Mouse (Mus musculus): ENCODE measurements around the gene Nedd4. TPM values are rescaled to one million over a fixed set of nuclear protein-coding genes. Genes with fewer than 3 reads are reported as not detected.
"Not testable (repeated sequence)": the region's sequence is repeated elsewhere in the genome, so short reads cannot be mapped to it uniquely, and the experiment has no call there.

Nedd4 gene
- polyA plus RNA-seq, 1 experiment from 2014 or later: 815 TPM

- H3K9me3 ChIP-seq (ENCODE audit: control insufficient read depth, low read length): no peaks in the 10 kb centered on the region
- ATAC-seq (ENCODE audit: insufficient number of reproducible peaks, low FRiP score, low TSS enrichment, low read depth): no peak
- H3K4me3 ChIP-seq (ENCODE audit: low read depth, low read length): no peak overlapping the region
- peaks cover 4% of the 10 kb centered on the region; the same call in 1 of the 2 replicates for H3K4me1 ChIP-seq (ENCODE audit: control insufficient read depth, insufficient read depth, low read length)
- H3K27ac ChIP-seq (replicated peaks; ENCODE audit: low read depth, low read length): no peak overlapping the region
- H3K27me3 ChIP-seq (ENCODE audit: control insufficient read depth, insufficient read depth, low read length): no peaks in the 10 kb centered on the region
- H3K36me3 ChIP-seq (ENCODE audit: control insufficient read depth, insufficient read depth, low read length): no peaks in the 10 kb centered on the region
- no peak overlapping the region for H3K4me2 ChIP-seq (ENCODE audit: low read depth, severe bottlenecking)
- H3K9ac ChIP-seq (ENCODE audit: low read length): no peak overlapping the region
- peak; percentile 24 for DNase-seq (ENCODE audit: low spot score)
Measured at GRCm38 (mm10) chr9:72635134-72635533, 27.0 kb upstream of the Nedd4 start.

DNA sequence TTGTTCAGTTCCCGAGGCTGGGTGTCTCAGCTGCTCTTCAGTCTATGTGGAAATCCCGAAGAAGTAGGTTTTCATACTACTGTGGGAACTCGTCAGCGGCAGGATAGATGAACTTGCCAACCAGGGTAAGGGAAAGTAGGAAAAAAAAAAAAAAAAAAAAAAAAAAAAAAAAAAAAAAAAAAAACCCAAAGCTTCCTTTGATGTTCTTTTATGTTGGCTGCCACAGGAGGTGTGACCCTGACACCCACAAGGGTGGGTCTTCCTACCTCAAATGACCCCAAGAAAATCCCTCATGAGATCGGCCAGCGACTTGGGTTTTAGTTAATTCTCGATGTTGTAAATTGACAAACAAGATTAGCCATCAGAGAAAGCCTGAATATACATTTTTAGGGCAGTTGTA lies 25.6 kb upstream of the Nedd4 start:
- peaks cover 17% of the 10 kb centered on the region for H3K4me1 ChIP-seq (ENCODE audit: control insufficient read depth, insufficient read depth, low read length)
- no peak overlapping the region for H3K9ac ChIP-seq (ENCODE audit: low read length)
- H3K36me3 ChIP-seq (ENCODE audit: control insufficient read depth, insufficient read depth, low read length): no peaks in the 10 kb centered on the region
- no peak for ATAC-seq (ENCODE audit: insufficient number of reproducible peaks, low FRiP score, low TSS enrichment, low read depth)
- H3K4me3 ChIP-seq (ENCODE audit: low read depth, low read length): no peak overlapping the region
- no peak overlapping the region for H3K27ac ChIP-seq (replicated peaks; ENCODE audit: low read depth, low read length)
- WGBS: 82% methylated on average over 7 of the region's 7 CpGs
- no peaks in the 10 kb centered on the region for H3K27me3 ChIP-seq (ENCODE audit: control insufficient read depth, insufficient read depth, low read length)
- H3K4me2 ChIP-seq (ENCODE audit: low read depth, severe bottlenecking): no peak overlapping the region
- H3K9me3 ChIP-seq (ENCODE audit: control insufficient read depth, low read length): no peaks in the 10 kb centered on the region
- peak; percentile 19 for DNase-seq (ENCODE audit: low spot score)

GRCm38 (mm10) chr9:72637243-72637642 lies 24.9 kb upstream of the Nedd4 start:
- Histone ChIP-seq H3K4me3 (ENCODE audit: low read depth, low read length) (no peak overlapping the region), H3K9ac (ENCODE audit: low read length) (no peak overlapping the region), H3K4me2 (ENCODE audit: low read depth, severe bottlenecking) (no peak overlapping the region), H3K27ac (replicated peaks; ENCODE audit: low read depth, low read length) (no peak overlapping the region), H3K36me3 (ENCODE audit: control insufficient read depth, insufficient read depth, low read length) (no peaks in the 10 kb centered on the region), H3K27me3 (ENCODE audit: control insufficient read depth, insufficient read depth, low read length) (no peaks in the 10 kb centered on the region), H3K4me1 (ENCODE audit: control insufficient read depth, insufficient read depth, low read length) (peaks cover 17% of the 10 kb centered on the region), H3K9me3 (ENCODE audit: control insufficient read depth, low read length) (no peaks in the 10 kb centered on the region)
- DNase-seq (ENCODE audit: low spot score) (peak; percentile 19), ATAC-seq (ENCODE audit: insufficient number of reproducible peaks, low FRiP score, low TSS enrichment, low read depth) (no peak)
- 86% methylated on average over 8 of the region's 8 CpGs for WGBS

DNA sequence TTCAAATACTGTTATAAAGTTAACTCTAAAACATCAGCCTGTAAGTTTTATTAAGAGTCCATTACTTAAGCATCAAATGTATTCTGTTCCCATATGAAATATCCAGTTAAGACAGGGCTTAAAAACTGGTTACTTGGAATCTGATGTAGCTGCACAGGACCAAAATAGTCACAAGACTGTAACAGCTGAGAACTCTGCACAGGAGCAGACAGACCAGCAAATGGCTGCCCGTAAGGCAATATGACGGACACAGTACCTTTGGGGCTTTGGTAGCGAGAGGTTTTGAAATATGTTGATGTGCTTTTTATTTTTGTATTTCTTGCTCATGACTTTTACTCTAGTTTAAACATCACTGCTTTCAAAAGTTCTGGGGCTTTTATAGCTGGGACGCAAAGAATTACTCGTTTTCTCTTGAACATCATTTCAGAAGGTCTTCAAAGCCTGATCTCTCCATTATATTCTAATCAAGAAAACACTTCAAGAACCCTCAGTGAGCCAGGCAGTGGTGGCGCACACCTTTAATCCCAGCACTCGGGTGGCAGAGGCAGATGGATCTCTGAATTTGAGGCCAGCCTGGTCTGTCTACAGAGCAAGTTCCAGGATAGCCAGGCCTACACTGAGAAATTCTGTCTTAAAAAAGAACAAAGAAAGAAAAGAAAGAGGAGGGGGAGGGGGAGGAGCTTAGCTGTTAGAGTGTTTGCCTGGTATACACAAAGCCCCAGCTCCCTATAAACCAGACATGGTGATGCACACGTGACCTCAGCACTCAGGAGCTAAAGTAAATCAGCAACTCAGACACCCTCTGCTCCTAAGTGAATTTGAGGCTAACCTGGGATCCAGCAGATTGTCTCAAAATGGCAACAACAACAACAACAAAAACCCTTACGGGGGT lies 22.9 kb upstream of the Nedd4 start:
- Histone ChIP-seq H3K9me3 (ENCODE audit: control insufficient read depth, low read length) (no peaks in the 10 kb centered on the region), H3K36me3 (ENCODE audit: control insufficient read depth, insufficient read depth, low read length) (no peaks in the 10 kb centered on the region), H3K4me1 (ENCODE audit: control insufficient read depth, insufficient read depth, low read length) (peaks cover 17% of the 10 kb centered on the region), H3K4me3 (ENCODE audit: low read depth, low read length) (peak overlapping the region; percentile 26), H3K4me2 (ENCODE audit: low read depth, severe bottlenecking) (peak overlapping the region; percentile 55), H3K27me3 (ENCODE audit: control insufficient read depth, insufficient read depth, low read length) (no peaks in the 10 kb centered on the region), H3K9ac (ENCODE audit: low read length) (peak overlapping the region; percentile 78), H3K27ac (replicated peaks; ENCODE audit: low read depth, low read length) (peak overlapping the region; percentile 100)
- peak; percentile 75 for DNase-seq (ENCODE audit: low spot score)
- ATAC-seq (ENCODE audit: insufficient number of reproducible peaks, low FRiP score, low TSS enrichment, low read depth): peak; percentile 84
- 47% methylated on average over 9 of the region's 9 CpGs for WGBS

- peak; percentile 97 for ATAC-seq (ENCODE audit: insufficient number of reproducible peaks, low FRiP score, low TSS enrichment, low read depth)
- Histone ChIP-seq H3K4me1 (ENCODE audit: control insufficient read depth, insufficient read depth, low read length) (peaks cover 17% of the 10 kb centered on the region), H3K36me3 (ENCODE audit: control insufficient read depth, insufficient read depth, low read length) (no peaks in the 10 kb centered on the region), H3K4me2 (ENCODE audit: low read depth, severe bottlenecking) (peak overlapping the region; percentile 55), H3K9ac (ENCODE audit: low read length) (peak overlapping the region; percentile 78), H3K27me3 (ENCODE audit: control insufficient read depth, insufficient read depth, low read length) (no peaks in the 10 kb centered on the region), H3K4me3 (ENCODE audit: low read depth, low read length) (peak overlapping the region; percentile 26), H3K27ac (replicated peaks; ENCODE audit: low read depth, low read length) (peak overlapping the region; percentile 100), H3K9me3 (ENCODE audit: control insufficient read depth, low read length) (no peaks in the 10 kb centered on the region)
- under 1% methylated on average over 27 of the region's 27 CpGs for WGBS
- DNase-seq (ENCODE audit: low spot score): peak; percentile 91
Measured at GRCm38 (mm10) chr9:72639843-72640621, 22.1 kb upstream of the Nedd4 start.

GRCm38 (mm10) chr9:72640642-72641041 lies 21.5 kb upstream of the Nedd4 start:
- 35% methylated on average over 7 of the region's 7 CpGs for WGBS
- DNase-seq (ENCODE audit: low spot score): no peak
- peak overlapping the region; percentile 78 for H3K9ac ChIP-seq (ENCODE audit: low read length)
- no peak overlapping the region for H3K4me3 ChIP-seq (ENCODE audit: low read depth, low read length)
- H3K4me1 ChIP-seq (ENCODE audit: control insufficient read depth, insufficient read depth, low read length): peaks cover 17% of the 10 kb centered on the region
- no peaks in the 10 kb centered on the region for H3K36me3 ChIP-seq (ENCODE audit: control insufficient read depth, insufficient read depth, low read length)
- no peak for ATAC-seq (ENCODE audit: insufficient number of reproducible peaks, low FRiP score, low TSS enrichment, low read depth)
- H3K27ac ChIP-seq (replicated peaks; ENCODE audit: low read depth, low read length): peak overlapping the region; percentile 100
- no peaks in the 10 kb centered on the region for H3K9me3 ChIP-seq (ENCODE audit: control insufficient read depth, low read length)
- peak overlapping the region; percentile 55; the same call in 1 of the 2 replicates for H3K4me2 ChIP-seq (ENCODE audit: low read depth, severe bottlenecking)
- no peaks in the 10 kb centered on the region for H3K27me3 ChIP-seq (ENCODE audit: control insufficient read depth, insufficient read depth, low read length)

GRCm38 (mm10) chr9:72641093-72641680 lies 21.0 kb upstream of the Nedd4 start:
- Histone ChIP-seq H3K9me3 (ENCODE audit: control insufficient read depth, low read length) (no peaks in the 10 kb centered on the region), H3K27me3 (ENCODE audit: control insufficient read depth, insufficient read depth, low read length) (no peaks in the 10 kb centered on the region), H3K36me3 (ENCODE audit: control insufficient read depth, insufficient read depth, low read length) (no peaks in the 10 kb centered on the region), H3K4me2 (ENCODE audit: low read depth, severe bottlenecking) (peak overlapping the region; percentile 55; the same call in 1 of the 2 replicates), H3K4me1 (ENCODE audit: control insufficient read depth, insufficient read depth, low read length) (peaks cover 17% of the 10 kb centered on the region), H3K9ac (ENCODE audit: low read length) (peak overlapping the region; percentile 78; the same call in 1 of the 2 replicates), H3K4me3 (ENCODE audit: low read depth, low read length) (no peak overlapping the region), H3K27ac (replicated peaks; ENCODE audit: low read depth, low read length) (peak overlapping the region; percentile 100)
- ATAC-seq (ENCODE audit: insufficient number of reproducible peaks, low FRiP score, low TSS enrichment, low read depth) (no peak), DNase-seq (ENCODE audit: low spot score) (no peak)
- 64% methylated on average over 6 of the region's 6 CpGs for WGBS

GRCm38 (mm10) chr9:72642756-72643447 lies 19.2 kb upstream of the Nedd4 start:
- not testable (repeated sequence) for ATAC-seq (ENCODE audit: insufficient number of reproducible peaks, low FRiP score, low TSS enrichment, low read depth); H3K27ac ChIP-seq (replicated peaks; ENCODE audit: low read depth, low read length)

More at GRCm38 (mm10) chr9:72642756-72643447, 19.2 kb upstream of the Nedd4 start:
- DNase-seq (ENCODE audit: low spot score); H3K4me3 ChIP-seq (ENCODE audit: low read depth, low read length); H3K36me3 ChIP-seq (ENCODE audit: control insufficient read depth, insufficient read depth, low read length); H3K4me2 ChIP-seq (ENCODE audit: low read depth, severe bottlenecking); H3K27me3 ChIP-seq (ENCODE audit: control insufficient read depth, insufficient read depth, low read length); H3K9me3 ChIP-seq (ENCODE audit: control insufficient read depth, low read length); H3K9ac ChIP-seq (ENCODE audit: low read length): not testable (repeated sequence)
- WGBS: 87% methylated on average over 4 of the region's 4 CpGs
- peaks cover 17% of the 10 kb centered on the region for H3K4me1 ChIP-seq (ENCODE audit: control insufficient read depth, insufficient read depth, low read length)
